Mouse (Mus musculus) spleen, postnatal 36 days (tissue): ENCODE data around the gene Prodh2.

Source experiments
- DNase-seq, 2 experiments: peaks; one replicate each; pipeline ENCODE4 v3.0.0; 2022; ENCODE audit warnings: low spot score in 2 of 2, mixed read lengths in 1 of 2

Prodh2 gene

GRCm38 (mm10) chr7:30549880-30550279 lies 56.5 kb downstream of the Prodh2 start:
- DNase-seq, result no peak

- DNase-seq, result no peak
Measured at GRCm38 (mm10) chr7:30550603-30551002, 57.2 kb downstream of the Prodh2 start.

DNA sequence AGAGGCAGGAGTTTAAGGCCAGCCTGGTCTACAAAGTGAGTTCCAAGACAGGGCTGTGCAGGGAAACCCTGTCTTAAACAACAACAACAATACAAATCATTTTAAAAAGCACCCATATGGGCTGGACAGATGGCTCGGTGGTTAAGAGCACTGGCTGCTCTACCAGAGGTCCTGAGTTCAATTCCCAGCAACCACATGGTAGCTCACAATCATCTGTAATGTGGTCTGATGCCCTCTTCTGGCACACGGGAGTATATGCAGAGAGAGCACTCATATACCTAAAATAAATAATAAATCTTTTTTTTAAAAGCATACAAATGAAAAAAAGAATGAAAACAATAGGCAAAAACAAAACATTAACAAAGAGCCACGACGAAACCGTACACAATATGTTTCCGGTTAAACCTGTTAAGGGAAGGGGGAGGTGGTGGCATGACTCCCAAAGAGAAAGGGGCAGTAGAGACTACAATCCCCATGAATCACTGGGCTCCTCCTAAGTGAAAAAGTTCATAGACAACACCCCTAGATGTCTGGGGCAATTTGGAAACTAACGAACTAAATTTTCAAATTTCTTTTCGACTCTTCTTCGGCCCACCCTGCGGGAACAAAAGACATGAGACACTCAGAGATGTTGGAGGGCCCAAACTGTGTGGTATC lies 58.2 kb downstream of the Prodh2 start:
- peak; percentile 65 to 71 for DNase-seq

- DNase-seq, result peak; percentile 95 to 98
Measured at GRCm38 (mm10) chr7:30552102-30553020, 58.9 kb downstream of the Prodh2 start, which contains the start of the genes Hspb6 and Proser3. TSS of gene Hspb6 (plus strand) at chr7:30552178. TSS of gene Proser3 (minus strand) at chr7:30552299.

GRCm38 (mm10) chr7:30553021-30553589 lies 59.7 kb downstream of the Prodh2 start:
- DNase-seq, result no peak

- DNase-seq, result no peak
Measured at GRCm38 (mm10) chr7:30553810-30554584, 60.6 kb downstream of the Prodh2 start.

DNA sequence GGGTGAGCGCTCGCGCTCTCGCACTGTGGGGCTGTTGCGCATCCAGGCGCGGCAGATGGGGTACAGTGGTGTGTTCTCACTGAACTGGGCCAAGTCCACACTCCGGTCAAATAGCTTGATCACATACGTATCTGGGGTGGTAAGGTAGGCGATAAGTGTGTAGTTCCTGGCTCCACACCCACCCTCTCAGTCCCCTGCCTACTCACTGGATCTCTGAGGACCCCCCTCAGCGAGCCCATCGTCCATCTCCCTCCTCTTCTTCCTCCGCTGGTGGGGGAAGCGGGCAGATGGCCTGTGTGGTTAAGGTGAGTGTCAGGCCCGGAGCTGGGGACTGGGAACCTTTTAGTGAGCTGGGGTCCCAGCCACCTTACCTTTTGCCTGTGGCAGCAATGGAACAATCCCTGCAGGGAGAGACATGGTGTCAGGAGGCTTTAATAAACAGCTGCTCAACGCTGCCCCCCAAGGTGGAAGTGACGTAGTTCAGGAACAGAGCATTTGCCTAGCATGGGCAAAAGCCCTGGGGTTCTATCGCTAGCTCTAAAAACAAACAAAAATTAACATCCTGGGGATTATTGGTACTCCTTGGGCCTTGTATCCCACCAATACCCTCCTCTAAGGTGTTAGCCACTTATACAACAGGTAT lies 63.6 kb downstream of the Prodh2 start:
- no peak for DNase-seq

DNA sequence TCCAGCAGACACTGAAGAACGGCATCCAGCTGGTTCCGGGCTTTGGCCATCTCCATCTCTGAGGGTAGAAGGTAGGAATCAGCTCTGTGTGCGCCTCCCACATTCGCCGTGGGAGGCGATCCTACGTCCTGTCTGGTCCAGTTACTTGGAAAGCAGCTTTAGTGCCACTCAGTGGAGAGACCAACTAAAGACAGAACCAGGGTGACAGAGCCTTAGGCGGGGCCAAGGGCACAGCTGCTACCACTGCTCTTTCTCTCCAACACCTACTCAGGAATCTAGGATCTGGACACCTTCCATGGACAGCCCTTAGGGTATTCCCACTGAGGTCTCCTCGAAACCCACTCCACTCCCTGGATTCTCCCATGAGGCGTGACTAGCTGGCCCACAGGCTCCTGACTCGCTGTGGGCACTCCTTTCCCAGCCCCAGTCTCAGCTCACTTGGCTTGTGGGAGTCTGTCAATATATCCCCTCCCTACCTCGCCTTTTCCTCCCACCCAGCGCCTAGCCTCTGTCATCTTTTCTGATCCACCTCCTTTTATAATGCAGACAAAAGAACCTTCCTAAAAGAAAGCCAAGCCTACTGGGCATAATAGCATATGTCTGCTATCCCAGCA lies 64.6 kb downstream of the Prodh2 start:
- no peak for DNase-seq

GRCm38 (mm10) chr7:30558656-30559442 lies 65.4 kb downstream of the Prodh2 start:
- no peak for DNase-seq

DNA sequence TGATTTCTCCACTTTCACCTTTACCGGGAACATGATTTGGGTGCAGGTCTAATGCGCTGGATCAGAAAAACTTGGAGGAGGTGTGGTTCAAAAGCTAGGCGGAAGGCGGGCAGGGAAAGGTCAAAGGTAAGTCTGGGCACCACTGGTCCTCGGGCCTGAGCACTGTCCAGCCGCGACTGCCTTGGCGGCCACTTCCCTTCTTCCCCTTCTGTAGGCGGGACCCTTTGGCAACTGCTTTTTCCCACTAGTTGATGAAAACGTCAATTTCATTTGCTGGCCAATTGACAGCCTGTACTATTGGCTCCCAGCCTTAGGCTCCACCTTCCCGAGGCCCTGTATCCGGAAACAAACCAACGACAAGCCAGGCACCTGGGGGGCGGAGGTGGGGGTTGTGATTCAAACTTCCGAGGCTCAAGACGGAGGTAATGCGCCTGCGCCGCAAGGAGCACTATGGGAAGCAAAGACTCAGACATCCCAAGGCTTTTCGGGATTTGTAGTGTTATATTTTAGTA lies 66.1 kb downstream of the Prodh2 start, which contains the start of gene Lin37:
Lin37 (minus strand) TSS at position 396 of the 512 bp plus-strand sequence.
- DNase-seq, result peak; percentile 97 to 98

GRCm38 (mm10) chr7:30560296-30560695 lies 66.9 kb downstream of the Prodh2 start:
- DNase-seq, result no peak

DNA sequence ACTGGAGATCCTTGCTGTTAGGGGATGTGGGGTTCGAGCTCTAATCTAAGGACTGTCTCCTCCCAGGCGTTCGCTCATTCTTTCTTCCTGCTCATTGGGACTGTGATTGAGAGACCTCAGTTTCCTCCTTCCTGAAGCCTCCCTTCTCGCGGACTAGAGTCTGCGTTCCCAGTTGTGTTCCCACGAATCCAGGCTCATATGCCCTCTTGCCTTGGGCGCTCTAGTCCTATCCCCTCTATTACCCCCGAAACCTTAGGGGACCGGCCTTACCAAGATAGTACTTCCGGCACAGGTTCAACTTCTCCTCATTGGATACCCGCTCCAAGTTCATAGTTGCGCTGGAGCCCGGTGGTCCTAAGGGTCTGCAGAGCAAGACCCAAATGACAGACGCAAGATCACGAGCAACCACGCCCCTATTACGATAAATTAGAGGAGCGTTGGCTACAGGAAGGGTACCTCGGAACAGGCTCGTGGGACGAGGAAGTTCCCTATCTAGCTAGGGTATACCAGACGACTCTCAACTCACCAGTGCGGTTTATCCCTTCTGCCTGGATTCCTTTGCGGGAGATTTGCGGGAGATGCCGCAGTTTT lies 69.2 kb downstream of the Prodh2 start:
- DNase-seq, result peak in 1 of 2 experiments; percentile 32
